Mouse (Mus musculus) spleen, adult 18-20 months (tissue): ENCODE results near the gene Mrpl39.
A peak's percentile ranks its signal among the peaks of the same experiment; 100 is the strongest.

Experiments
- DNase-seq, 2 experiments: peaks; one replicate each; pipeline ENCODE4 v3.0.0; 2022; ENCODE audit warnings: mixed read lengths in 2 of 2

The Mrpl39 gene

DNA sequence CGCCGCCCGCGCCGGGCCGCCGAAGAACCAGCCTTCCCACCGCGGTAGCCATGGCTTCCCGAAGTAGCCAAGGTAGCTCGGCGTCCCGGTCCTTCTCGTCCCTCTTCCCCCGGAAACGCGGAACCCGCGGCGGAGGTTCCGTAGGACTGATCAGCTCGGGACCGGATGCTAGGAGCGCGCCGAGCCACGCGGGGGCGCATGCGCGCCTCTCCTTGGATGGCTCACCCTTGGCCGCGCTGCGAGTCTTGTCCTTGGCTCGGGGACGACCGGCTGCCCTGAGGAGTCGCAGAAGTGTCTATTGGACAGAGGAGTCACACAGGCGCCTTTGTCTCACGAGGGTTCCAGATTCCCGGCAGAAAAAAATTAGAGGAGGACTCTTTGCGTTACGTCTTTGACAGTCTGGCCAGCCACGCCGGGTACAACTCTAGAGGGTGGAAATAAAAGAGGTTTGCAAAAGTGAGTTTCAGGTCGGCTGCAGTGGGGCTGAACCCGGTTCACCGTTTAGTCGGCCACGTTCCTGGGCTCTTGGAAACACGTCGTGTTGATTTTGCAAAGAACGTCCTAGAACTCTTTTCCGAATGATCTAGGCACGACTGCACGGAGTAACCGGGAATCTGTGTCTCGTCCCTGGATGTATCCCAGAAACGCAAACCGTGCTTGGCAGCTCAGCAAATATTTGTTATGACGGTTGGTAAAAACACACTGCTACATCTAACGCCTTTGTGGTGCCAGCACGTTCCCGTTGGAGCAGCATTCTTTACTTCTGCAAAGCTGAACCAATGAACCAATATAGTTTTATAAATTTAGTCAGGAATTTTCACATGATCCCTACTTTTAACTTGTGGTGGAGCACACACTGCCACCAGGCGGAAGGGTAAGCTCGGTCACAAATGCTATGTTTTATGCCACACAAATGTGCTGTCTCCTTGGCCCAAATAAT, at the start of gene Mrpl39:
Gene Mrpl39 (minus strand): TSS at position 577 of the 940 bp plus-strand sequence.
- DNase-seq: peak; percentile 87 to 96

- DNase-seq: no peak
Observed at GRCm38 (mm10) chr16:84784966-84785365, 49.4 kb upstream of the Mrpl39 start.

DNA sequence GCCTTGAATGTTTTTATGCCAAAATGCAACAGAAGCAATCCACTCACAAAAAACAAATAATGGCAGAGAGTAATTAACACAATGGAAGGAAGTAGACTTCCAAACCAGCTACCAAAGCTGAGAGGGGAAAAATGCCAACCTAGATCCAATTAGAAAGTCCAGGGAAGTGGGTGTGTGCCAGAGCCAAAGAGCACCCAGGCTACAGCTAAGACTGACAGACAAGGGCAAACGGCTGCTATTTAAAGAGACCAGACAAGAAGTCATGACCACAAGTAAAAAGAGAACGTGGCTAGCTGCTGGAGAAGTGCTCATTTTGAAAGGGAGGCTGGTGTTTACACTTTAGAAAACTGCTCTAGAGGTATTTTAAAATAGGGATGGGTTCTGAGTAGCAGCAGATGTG, 47.7 kb upstream of the Mrpl39 start:
- DNase-seq: no peak

GRCm38 (mm10) chr16:84779718-84780117, 44.2 kb upstream of the Mrpl39 start:
- DNase-seq: no peak

DNA sequence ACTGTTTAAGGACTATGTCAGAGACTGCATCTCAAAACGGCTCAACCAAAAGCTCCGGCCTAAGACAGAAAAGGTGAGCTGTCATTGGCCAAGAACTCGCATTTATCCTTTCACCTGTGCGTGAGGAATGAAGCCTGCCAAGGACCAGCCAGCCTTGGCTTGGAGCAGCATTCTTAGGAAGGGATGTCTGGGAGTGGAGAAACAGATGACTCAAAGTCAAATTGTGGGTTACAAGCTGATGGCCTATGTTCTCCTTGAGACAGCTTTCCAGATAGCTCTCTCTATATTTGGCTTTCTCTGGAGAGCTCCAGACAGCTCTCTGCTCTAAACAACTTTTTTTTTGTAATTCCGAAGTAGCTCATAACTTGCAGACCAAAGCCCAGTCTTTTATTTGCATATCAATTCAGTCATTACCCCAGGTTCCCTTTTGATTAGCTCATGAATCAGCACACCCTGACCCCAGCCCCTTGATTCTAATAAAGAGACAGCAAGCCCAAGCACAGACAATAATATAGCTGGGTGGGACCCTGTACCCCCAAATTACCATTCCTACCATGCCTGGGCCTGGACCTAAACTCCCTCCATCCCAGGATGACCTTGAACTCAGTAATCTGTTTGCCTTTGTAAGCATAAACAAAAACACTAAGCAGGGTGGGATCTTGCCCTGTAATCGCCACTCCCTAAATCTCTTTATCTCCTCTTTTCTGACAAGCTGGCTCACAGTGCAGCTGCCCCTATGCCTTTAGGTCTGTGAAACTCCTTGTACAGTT, 43.5 kb upstream of the Mrpl39 start:
- DNase-seq: no peak

DNA sequence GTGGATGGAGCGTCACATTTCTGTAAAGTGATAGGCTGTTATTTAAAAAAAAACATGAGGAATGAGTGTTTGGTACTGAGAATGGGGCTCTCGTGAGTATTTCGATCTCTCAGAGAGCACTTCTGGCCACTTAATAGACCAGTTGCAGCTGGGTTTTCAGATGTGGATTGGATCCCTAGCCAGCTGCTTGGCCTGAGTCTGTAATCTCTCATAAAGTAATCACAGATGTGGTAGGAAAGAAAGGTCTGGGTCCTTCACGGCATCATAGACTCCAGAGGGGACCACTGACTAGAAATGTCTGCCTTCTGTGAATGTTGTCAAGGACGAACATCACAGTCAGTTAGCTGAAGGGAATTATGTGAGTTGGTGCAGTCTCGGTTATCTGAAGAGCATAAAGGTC, 42.9 kb upstream of the Mrpl39 start:
- DNase-seq: no peak

- DNase-seq: no peak
Observed at GRCm38 (mm10) chr16:84776089-84776784, 40.7 kb upstream of the Mrpl39 start.

GRCm38 (mm10) chr16:84775356-84775755, 39.8 kb upstream of the Mrpl39 start:
- no peak for DNase-seq

DNA sequence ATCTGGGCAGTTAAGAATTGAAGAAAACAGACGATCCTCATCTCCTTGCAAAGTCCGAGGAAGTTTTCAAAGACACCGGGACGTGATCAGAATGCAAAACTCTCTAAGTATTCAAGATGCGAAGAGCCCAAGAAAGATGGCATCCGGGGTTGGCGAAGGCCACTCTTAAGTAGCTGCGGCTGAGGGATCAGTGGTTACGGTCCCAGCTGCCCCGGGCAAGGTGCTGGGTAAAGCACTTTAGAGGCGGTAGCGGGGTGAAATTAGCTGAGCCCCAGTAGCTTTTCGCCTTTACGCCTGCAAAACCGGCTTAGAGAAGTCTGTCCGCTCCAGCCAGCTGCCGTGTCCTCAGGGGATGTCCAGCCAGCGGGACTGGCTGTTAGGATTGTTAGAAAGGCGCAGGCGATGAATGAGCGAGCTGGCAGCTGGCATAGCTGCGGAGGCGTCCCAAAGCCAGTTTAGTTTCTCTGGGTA, 39.3 kb upstream of the Mrpl39 start:
- DNase-seq: peak in 1 of 2 experiments; percentile 3

- peak; percentile 6 to 28 for DNase-seq
Observed at GRCm38 (mm10) chr16:84774003-84774703, 38.6 kb upstream of the Mrpl39 start, which contains the start of gene Jam2. Gene Jam2 (plus strand): TSS chr16:84774123.

DNA sequence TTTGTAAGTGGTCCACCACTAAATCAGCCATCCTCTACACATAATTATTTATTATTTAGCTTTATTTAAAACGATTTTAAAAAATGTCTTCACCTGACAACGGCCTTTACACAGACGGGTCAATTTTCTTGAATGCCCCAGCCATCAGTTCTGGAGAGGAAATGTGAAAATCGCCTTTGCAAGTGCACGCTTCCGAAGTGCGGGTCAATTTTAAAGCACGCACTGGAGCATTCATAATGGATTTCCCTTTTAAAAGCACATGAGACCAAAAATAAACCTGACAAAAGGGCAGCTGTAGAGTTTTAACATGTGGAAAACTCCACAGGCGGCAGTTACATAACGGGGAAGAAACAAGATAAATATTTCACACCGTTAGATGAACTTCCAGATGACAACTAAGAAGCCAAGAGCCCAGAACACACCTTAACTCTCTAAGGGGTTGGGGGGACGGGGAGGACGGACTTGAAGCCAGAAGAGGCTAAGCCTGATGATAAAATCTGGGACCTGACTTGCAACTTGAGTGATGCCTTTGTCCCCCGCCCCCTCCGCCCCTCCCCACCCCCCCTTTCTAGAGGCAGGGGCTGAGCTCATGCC, 37.8 kb upstream of the Mrpl39 start:
- no peak for DNase-seq

DNA sequence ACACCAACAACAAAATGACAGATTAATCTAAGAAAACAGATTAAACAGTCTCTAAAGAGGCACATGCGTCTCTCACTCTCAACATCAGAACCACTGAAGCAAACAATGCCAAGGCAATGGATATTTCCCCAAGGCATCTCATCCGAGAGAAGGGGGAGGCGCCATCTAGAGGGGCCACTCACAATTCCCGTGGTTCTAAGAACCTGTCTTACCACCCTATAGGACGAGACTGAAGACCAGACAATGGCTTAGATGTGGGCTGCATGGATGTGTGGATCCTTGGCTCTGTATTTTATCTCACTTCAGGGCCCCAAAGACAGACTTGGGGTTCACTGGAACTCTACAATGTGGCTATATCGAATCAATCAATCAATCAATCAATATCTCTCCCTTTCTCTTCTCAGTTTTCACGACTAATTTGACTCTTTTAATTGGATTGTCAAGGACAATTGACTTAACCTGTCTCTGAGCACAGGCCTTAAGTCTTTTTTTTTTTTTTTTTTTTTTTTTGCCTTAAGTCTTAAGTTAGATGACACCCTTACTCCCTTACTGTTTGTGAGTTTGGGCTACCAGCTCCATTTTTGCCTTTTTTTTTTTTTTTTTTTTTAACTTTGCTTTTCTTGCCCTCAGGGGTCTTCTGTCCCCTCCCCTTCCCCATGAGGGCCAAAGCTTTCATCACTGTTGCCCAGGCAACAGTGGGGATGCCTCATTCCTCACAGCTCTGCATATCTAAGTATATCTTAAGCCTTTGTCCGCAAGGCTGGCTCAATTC, 37.1 kb upstream of the Mrpl39 start:
- no peak for DNase-seq

- no peak for DNase-seq
Observed at GRCm38 (mm10) chr16:84771461-84771860, 35.9 kb upstream of the Mrpl39 start.

DNA sequence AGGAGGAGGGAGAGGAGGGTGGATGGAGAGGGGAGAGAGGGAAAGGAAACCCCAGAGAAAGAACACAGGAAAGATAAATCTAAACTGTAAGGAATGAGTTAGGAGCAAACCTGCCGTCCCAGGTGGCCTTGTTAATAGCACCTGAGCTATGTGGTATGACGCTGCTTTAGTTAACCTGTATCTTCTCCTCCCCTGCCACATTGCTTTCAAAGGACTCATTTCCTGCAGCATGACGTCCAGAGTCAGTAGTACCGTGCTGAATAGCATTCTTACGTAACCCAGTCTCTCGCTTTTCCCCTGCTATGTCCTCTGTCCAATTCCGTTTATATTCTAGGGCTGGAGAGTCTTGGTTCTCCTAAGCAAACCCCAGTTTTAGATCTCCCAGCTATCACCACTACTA, 35.3 kb upstream of the Mrpl39 start:
- DNase-seq: no peak

DNA sequence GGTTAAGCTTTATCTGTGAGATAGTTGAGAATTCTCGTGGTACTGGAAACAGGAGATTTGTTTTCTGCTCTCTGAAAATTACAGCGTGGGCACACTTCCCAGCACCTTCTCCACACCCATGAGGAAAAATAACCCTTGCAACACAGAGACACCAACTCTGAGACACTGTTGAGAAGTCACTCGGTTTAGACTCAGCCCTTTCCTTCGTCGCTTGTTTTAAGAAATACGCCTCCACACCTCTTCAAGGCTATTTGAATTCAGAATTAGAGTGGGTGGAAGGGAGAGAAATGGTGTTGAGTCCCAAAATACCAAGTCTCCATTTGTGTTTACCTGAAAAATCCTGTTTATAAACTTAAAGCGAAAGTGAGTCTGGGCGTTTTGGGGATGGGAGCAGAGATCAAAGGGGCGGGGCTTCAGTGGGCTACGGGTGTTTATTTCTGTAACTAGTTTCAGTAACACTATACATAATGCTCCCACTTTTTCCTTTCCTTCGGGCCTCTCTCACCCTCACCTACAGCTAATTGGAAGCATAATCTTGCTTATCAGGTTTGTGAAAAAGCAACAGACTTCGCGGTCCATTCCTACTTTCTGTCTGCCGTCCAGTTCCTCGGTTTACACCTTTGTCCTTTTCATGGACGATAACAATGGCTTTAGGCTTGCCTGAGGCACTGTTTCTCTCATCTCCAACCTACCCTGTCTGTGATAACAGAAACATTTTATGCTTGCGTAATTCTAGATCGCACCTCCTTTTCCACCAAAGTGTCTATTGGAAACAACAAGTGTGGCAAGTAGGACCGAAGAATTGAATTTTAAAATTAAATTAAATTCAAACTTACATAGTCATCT, 34.3 kb upstream of the Mrpl39 start:
- no peak for DNase-seq

GRCm38 (mm10) chr16:84769182-84769581, 33.6 kb upstream of the Mrpl39 start:
- no peak for DNase-seq

DNA sequence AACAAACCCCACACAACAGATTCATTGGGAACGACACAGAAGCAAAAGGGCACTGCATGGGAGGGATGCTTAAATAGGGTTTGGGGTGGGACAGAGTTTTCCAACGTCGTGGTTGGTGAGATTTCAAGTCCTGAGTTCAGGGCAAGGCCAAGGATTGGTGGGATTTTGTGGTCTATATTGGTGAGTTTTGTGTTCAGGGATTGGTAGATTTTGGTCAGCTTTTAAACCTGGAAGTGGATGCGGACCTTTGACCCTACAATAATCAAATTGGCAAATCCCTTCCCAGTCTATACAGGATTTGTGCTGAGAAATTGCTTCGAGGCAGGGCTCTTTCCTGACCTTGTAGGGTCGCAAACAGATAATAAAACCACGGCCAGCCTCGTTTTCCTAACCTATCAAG, 32.4 kb upstream of the Mrpl39 start:
- DNase-seq: no peak

GRCm38 (mm10) chr16:84745721-84746306, 10.3 kb upstream of the Mrpl39 start:
- DNase-seq: no peak

- DNase-seq: no peak
Observed at GRCm38 (mm10) chr16:84744703-84745490, 9.4 kb upstream of the Mrpl39 start.
